Mouse (Mus musculus) large intestine, adult 2 months (tissue): ENCODE data around the gene Tsga10ip. TPM values are rescaled to one million over a fixed set of nuclear protein-coding genes. Genes with fewer than 3 reads are reported as not detected.
"Not testable (repeated sequence)": the region's sequence is repeated elsewhere in the genome, so short reads cannot be mapped to it uniquely, and the experiment has no call there.

Experiments used
- DNase-seq: peaks from one replicate; pipeline ENCODE4 v3.0.0-alpha.2; 2012; ENCODE audit warnings: low read depth, low spot score
- WGBS: fragments of 180-500 bp; shearing (Covaris S2); methylation state at CpG from one replicate; pipeline ENCODE4 v1.1.7; 2018; 5-methylcytosine and 5-hydroxymethylcytosine counted together
- polyA plus RNA-seq: library from polyadenylated mRNA; depleted of rRNA; stranded (reverse); fragments of >200 nt; gene quantifications from 2 replicates; pipeline ENCODE4 v1.2.3, GENCODE M21; 2012

The Tsga10ip gene
- polyA plus RNA-seq, 1 experiment, result 1.2 TPM

DNA sequence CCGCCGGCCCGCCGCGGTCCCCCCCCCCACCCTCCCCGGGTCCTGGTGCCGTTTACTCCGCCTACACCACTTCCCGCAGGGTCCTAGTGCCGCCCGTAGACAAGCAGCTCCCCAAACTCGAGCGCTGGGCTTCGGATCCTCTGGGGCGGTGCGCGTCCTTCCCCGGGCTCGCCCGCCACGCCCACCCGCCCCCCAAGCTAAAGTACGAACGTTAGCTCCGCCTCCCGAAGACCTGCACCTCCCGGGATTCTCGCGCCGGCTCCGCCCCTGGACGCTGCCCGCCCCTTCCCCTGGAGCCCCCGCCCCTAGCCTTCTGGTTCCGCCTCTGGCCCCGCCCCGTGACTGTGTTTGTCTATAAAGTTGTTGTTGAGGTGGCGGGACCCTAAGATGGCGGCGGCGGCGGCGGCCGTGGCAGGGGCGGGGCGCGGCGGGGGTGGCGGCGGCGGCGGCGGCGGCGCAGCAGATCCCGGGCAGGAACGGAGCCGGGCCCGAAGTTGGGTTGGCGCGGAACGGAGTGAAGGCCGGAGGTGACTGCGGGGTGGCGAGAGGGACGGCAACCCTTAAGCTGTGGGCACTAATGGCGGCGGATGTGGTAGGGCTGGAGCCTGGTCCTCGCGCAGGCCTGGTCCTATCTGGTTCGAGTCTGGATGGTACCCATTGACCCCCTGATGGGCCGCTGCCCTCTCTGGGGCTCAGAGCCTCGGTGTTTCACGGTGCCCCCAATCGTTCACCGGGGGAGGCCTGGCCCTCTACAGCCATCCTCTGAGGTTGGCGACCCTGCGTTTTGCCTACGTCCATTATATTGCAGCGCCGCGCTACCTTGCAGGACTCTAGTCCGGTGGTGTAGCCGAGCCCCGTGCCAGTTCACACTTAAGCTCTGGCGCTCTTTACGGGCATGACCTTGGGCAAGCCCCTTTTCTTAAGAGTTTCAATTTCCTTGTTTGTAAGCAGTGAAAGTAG is 22.7 kb upstream of the Tsga10ip start, which contains the start of the genes Drap1 and AI837181:
Drap1 (minus strand) TSS at position 198 of the 960 bp plus-strand sequence.
AI837181 (plus strand) TSS at position 363 of the 960 bp plus-strand sequence.
- under 1% methylated on average over 84 of the region's 87 CpGs for WGBS
- no peak for DNase-seq

- under 1% methylated on average over 43 of the region's 48 CpGs for WGBS
- no peak for DNase-seq
Observed at GRCm38 (mm10) chr19:5424092-5424781, 21.9 kb upstream of the Tsga10ip start.

GRCm38 (mm10) chr19:5423561-5423960 is 21.2 kb upstream of the Tsga10ip start:
- WGBS, result 58% methylated on average over 12 of the region's 12 CpGs
- DNase-seq, result no peak

DNA sequence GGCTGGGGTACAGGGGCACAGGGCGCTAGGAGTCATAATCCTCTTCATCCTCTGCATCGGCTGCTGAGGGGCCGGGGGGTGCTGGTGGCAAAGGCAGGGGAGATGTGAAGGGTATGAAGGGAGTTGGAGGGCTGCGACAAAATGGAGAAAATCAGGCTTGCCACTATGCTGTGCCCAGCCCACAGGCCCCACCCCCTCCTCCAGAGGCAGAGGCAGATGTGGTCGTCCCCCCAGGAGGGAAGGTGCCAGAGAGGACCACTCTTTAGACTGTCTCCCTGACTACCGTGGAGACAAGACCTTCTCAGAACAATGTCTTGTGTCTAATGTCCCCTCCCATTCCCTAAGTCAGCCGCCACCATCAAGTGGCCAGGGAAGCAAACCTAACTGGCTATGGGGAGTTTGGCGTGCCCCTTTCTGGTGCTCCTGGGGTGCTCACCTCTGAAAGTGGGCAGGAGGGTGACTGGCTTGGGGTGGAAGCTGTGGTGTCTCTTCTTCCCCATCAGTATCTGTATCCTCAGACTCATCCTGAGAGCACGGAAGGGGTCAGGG is 20.6 kb upstream of the Tsga10ip start:
- DNase-seq, result no peak
- 84% methylated on average over 9 of the region's 9 CpGs for WGBS

DNA sequence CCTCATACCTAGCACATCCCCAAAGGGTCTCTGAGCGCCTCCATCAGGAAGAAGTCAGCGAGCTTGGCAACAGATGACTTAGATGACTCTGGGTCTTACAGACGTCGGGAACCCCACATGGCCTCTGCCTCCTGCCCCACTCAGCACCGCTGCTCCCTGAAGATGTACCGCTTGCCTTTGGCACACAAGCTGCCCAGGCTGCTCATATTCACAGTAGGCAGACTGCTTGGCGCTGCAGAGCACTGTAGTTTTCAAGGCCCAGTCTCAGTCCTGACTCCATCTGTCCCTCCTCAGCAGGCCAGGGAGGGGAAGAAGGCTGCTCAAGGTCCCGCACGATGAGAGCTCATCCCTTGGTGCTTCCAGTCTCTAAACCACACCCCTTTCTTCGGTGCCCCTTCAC is 19.9 kb upstream of the Tsga10ip start:
- DNase-seq, result no peak
- 86% methylated on average over 10 of the region's 10 CpGs for WGBS

DNA sequence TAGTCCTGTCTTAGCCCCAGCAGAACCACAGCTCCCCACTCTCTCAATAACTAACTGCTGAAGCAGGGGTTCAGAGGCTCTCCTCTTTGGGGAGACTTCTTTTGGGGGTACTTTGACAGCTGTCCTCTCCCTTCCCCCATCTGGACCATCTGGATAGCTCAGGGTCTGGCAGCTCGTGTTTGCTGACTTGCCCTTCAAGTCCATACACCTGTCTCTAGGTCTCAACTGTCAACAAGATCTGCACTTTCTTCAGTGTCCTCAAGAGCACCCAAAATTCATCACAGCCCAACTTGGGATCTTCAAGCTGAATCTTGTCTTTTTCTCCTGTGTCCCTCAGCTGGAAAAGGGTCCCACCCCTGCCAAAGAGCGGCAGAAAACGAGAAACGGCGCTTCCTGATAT is 19.5 kb upstream of the Tsga10ip start:
- DNase-seq, result no peak
- WGBS, result 82% methylated on average over 5 of the region's 5 CpGs

DNA sequence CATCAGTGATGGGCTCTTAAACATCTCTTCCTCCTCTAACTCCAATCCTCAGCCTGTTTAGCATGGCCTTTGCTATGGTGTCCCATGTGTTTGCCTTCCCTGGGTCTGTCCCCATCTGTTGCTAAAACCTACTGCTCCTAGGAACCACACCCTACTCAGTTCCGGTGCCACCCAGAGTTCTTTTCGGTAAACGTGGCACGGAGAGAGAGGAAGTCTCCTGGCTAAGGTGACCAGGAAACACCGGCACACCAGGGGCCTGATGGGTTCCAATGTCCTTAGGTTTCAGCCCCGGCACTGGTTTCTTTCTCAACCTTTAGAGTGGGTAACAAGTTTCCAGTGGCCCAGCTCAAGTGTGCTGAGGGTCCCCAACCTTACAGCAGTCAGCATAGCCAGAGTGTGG is 18.3 kb upstream of the Tsga10ip start:
- WGBS, result 61% methylated on average over 6 of the region's 6 CpGs
- DNase-seq, result no peak

DNA sequence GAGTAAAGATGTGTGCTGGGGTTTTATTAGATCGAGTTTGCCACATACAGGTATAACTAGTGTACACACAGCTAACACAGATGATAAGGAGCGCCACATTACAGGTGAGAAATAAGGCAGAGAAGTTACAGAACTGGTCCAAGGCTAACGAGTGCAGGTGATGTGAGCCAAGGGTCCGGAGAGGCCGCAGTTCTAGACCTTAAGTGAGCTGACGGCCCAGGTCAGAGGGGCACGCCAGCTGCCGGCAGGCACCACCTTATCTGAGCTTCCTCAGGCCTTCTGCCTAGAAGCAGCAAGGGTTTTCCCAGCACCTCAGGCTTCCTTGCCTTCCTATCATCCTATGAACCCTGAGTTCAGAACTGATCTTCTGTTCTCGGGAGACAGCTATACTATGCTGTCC is 17.3 kb upstream of the Tsga10ip start:
- no peak for DNase-seq
- WGBS, result 90% methylated on average over 9 of the region's 9 CpGs

- WGBS, result 92% methylated on average over 8 of the region's 8 CpGs
- no peak for DNase-seq
Observed at GRCm38 (mm10) chr19:5418750-5419466, 16.6 kb upstream of the Tsga10ip start.

GRCm38 (mm10) chr19:5414534-5414957 is 12.2 kb upstream of the Tsga10ip start:
- WGBS, result 72% methylated on average over 2 of the region's 2 CpGs
- DNase-seq, result no peak

DNA sequence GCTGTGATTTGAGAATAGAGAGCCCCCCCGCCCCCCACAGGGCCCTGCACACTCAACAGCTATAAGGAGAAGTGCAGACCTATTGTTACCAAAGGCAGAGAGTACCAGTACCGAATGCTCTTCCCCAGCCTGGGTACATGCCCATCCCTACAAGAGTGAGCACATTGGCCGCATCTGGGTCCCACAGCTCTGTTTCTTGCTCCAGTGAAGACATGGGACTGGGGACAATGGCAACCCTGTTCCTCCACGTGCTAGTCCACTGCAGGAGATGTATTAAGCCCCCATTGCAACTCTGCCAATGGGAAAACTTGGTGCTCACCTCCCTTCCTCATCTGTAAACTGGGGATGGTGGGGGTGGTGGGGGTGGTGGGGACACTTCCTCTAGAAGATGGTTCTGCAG is 11.5 kb upstream of the Tsga10ip start:
- no peak for DNase-seq
- 86% methylated on average over 4 of the region's 4 CpGs for WGBS

- WGBS, result 74% methylated on average over 5 of the region's 5 CpGs
- DNase-seq, result no peak
Observed at GRCm38 (mm10) chr19:5411961-5412360, 9.6 kb upstream of the Tsga10ip start.

GRCm38 (mm10) chr19:5410641-5411040 is 8.3 kb upstream of the Tsga10ip start:
- 93% methylated on average over 5 of the region's 5 CpGs for WGBS
- no peak for DNase-seq

- 63% methylated on average over 5 of the region's 5 CpGs for WGBS
- no peak for DNase-seq
Observed at GRCm38 (mm10) chr19:5409068-5409467, 6.7 kb upstream of the Tsga10ip start.

GRCm38 (mm10) chr19:5408057-5409001 is 6.0 kb upstream of the Tsga10ip start:
- WGBS, result 75% methylated on average over 13 of the region's 13 CpGs
- DNase-seq, result no peak

GRCm38 (mm10) chr19:5407133-5407532 is 4.8 kb upstream of the Tsga10ip start:
- 18% methylated on average over 7 of the region's 7 CpGs for WGBS
- no peak for DNase-seq

GRCm38 (mm10) chr19:5406531-5407126 is 4.3 kb upstream of the Tsga10ip start:
- WGBS, result 17% methylated on average over 25 of the region's 25 CpGs
- not testable (repeated sequence) for DNase-seq

GRCm38 (mm10) chr19:5405924-5406323 is 3.6 kb upstream of the Tsga10ip start:
- 17% methylated on average over 7 of the region's 7 CpGs for WGBS
- no peak for DNase-seq
